Mouse (Mus musculus): ENCODE results near the gene Phyhipl.

DNA sequence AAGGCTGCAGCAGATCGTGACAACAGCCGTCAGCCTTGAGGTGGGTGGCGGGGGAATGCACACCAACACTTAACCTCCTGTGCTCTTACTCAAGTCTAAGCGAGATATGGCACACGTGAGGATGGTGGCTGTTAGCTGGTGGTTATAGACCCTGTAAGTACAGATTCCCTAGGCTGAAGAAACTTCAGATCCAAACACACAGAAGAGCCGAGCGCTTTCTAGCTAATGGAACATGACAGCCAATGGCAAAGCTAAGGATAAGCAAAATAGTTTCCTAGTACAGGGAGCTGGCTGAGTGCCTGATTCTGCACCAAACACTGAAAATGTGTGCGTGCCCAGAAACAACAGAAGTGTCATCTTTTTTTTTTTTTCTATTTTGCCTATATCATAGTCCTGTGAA lies 33.1 kb upstream of the Phyhipl start:
- TF ChIP-seq CTCF (IDR thresholded peaks at IDR 0.05; ENCODE audit: borderline replicate concordance, control insufficient read depth, extremely low read depth, insufficient read depth, low read length, poor library complexity) = no peak
- no peak for TF ChIP-seq POLR2A (IDR thresholded peaks at IDR 0.05; ENCODE audit: control insufficient read depth, extremely low read depth, insufficient read depth, low read length, poor library complexity)

Data from thymus, adult 2 months (tissue).